Mouse (Mus musculus) hindbrain, embryonic 12.5 days (tissue): ENCODE measurements around the gene Exoc4. TPM values are rescaled to one million over a fixed set of nuclear protein-coding genes. Genes with fewer than 3 reads are reported as not detected.
A peak's percentile ranks its signal among the peaks of the same experiment; 100 is the strongest.

Experiments used
- ATAC-seq: fragments of 200-750 bp; cut with Nextera tagmentation; 2 replicates; pipeline ENCODE4 v1.8.0; 2017; ENCODE audit warnings: moderate TSS enrichment; ENCODE audit not compliant: low FRiP score
- H3K27ac ChIP-seq: fragments of 300-500 bp; sonication (generic); 2 replicates; pipeline ENCODE4 v1.5.1; 2016; ENCODE audit warnings: mild to moderate bottlenecking
- H3K27me3 ChIP-seq: fragments of 300-500 bp; sonication (generic); 2 replicates; pipeline ENCODE4 v1.6.1; 2016; ENCODE audit warnings: mild to moderate bottlenecking
- H3K36me3 ChIP-seq: fragments of 300-500 bp; sonication (generic); 2 replicates; pipeline ENCODE4 v1.6.1; 2016; ENCODE audit warnings: mild to moderate bottlenecking
- H3K4me1 ChIP-seq: fragments of 300-500 bp; sonication (generic); 2 replicates; pipeline ENCODE4 v1.6.1; 2016
- H3K4me2 ChIP-seq: fragments of 300-500 bp; sonication (generic); replicated peaks from 2 replicates; pipeline ENCODE4 v1.6.1; 2016; ENCODE audit warnings: mild to moderate bottlenecking
- H3K4me3 ChIP-seq: fragments of 300-500 bp; sonication (generic); 2 replicates; pipeline ENCODE4 v1.5.1; 2016; ENCODE audit warnings: mild to moderate bottlenecking
- H3K9ac ChIP-seq: fragments of 300-500 bp; sonication (generic); 2 replicates; pipeline ENCODE4 v1.6.1; 2016; ENCODE audit warnings: mild to moderate bottlenecking, moderate library complexity
- H3K9me3 ChIP-seq: fragments of 300-500 bp; sonication (generic); replicated peaks from 2 replicates; pipeline ENCODE4 v1.6.1; 2016; ENCODE audit warnings: mild to moderate bottlenecking
- WGBS: fragments of 180-500 bp; shearing (Covaris S2); methylation state at CpG from one replicate; pipeline ENCODE4 v1.1.7; 2016; 5-methylcytosine and 5-hydroxymethylcytosine counted together
- polyA plus RNA-seq: library from polyadenylated mRNA; unstranded; fragments of >200 nt; fragmentation: Nextera tagmentation; extraction: Ambion mirVana; gene quantifications from 2 replicates; pipeline ENCODE4 v1.2.1, GENCODE M21; 2016

Exoc4 gene
- polyA plus RNA-seq, 1 experiment from 2014 or later: 47.7 TPM

DNA sequence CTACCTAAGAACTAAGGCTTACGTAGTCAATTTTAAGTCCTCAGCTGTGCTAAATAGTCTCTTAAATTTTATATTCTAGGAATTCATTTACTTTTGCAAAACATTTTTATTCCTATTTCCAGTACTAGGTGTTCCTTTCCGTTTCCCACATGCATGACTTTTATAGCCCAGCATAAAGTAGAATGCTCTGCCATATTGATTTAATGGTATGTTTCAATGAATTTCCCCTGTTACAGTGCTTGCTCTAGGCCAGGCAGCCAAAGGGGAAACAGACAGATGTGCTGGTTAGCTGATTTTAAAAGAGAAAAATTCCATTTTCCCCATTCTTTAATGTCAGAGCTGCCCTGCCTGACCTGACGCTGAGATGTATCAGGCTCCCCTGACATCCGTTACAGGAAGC lies 359.6 kb downstream of the Exoc4 start:
- no peak for ATAC-seq
- WGBS: 81% methylated on average over 4 of the region's 4 CpGs
- no peak overlapping the region for H3K27ac ChIP-seq

DNA sequence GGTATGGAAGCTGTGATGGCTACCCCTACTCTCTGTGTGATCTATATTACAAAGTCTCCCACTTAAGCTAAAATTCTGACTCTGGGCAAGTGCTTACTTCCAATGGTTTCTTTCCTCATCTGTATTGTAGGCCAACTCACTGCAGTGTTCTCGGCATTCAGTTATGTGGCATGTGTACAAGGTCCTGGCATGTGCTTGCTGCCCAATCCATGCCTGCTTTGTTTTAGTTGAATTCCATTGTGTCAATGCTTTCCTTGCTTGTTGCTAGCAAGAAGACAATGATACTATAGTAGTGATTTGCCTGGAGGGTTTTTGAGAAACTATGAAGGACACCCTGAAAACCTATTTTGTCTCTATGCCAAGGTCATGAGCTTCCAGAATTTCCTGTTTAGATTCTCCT lies 365.1 kb downstream of the Exoc4 start:
- no peak for ATAC-seq
- Histone ChIP-seq H3K4me2 (no peak overlapping the region), H3K9ac (no peak overlapping the region), H3K4me3 (no peak overlapping the region), H3K4me1 (0 out of 2 replicates have a peak, but pooled peaks cover 3% of the 10 kb centered on the region), H3K36me3 (no peaks in the 10 kb centered on the region), H3K27ac (no peak overlapping the region), H3K9me3 (no peaks in the 10 kb centered on the region), H3K27me3 (no peaks in the 10 kb centered on the region)
- WGBS: 63% methylated on average over 1 of the region's 1 CpGs

More for the DNA sequence above, 359.6 kb downstream of the Exoc4 start:
- no peaks in the 10 kb centered on the region for H3K27me3 ChIP-seq
- H3K4me3 ChIP-seq: no peak overlapping the region
- no peaks in the 10 kb centered on the region for H3K4me1 ChIP-seq
- no peaks in the 10 kb centered on the region for H3K9me3 ChIP-seq
- H3K9ac ChIP-seq: no peak overlapping the region
- H3K36me3 ChIP-seq: no peaks in the 10 kb centered on the region
- no peak overlapping the region for H3K4me2 ChIP-seq

DNA sequence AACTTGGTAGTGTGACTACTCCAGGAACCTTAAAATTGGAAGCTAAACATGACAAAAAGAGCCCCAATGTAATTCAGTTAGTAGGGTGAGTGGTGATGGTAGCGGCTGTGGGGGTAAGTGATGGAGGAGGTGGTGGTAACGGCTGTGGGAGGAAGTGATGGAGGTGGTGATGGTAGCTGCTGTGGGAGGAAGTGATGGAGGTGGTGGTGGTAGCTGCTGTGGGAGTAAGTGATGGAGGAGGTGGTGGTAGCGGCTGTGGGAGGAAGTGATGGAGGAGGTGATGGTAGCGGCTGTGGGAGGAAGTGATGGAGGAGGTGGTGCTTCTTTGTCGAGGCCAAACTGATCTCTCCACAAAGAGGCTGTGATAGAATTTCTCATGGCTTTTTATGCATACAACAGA lies 369.7 kb downstream of the Exoc4 start:
- WGBS: 92% methylated on average over 5 of the region's 5 CpGs
- H3K4me3 ChIP-seq: no peak overlapping the region
- no peaks in the 10 kb centered on the region for H3K27me3 ChIP-seq
- H3K27ac ChIP-seq: no peak overlapping the region
- H3K9ac ChIP-seq: no peak overlapping the region
- 0 out of 2 replicates have a peak, but pooled peaks cover 3% of the 10 kb centered on the region for H3K4me1 ChIP-seq
- H3K36me3 ChIP-seq: no peaks in the 10 kb centered on the region
- no peak for ATAC-seq
- no peak overlapping the region for H3K4me2 ChIP-seq
- no peaks in the 10 kb centered on the region for H3K9me3 ChIP-seq

DNA sequence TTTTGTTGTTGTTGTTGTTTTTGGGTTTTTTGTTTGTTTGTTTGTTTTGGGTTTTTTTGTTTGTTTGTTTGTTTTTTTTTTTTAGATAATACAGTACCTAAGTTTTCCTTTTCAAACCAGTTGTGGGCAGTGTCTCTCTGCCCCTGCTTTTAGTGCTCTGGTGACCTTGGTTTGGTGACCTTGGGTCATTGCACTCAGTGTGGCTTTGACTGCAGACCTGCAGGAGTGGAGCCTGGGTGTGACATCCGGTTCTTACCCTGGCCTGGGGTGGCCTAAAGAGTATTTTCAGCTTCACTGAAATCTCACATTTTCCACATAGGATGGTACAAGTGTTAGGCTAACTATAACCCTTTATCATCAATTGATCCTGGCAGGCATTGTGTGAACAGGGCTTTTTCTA lies 371.8 kb downstream of the Exoc4 start:
- WGBS: 39% methylated on average over 1 of the region's 1 CpGs
- H3K27me3 ChIP-seq: no peaks in the 10 kb centered on the region
- H3K4me1 ChIP-seq: 0 out of 2 replicates have a peak, but pooled peaks cover 3% of the 10 kb centered on the region
- H3K27ac ChIP-seq: no peak overlapping the region
- H3K9ac ChIP-seq: no peak overlapping the region
- no peaks in the 10 kb centered on the region for H3K9me3 ChIP-seq
- H3K4me3 ChIP-seq: no peak overlapping the region
- no peak overlapping the region for H3K4me2 ChIP-seq
- H3K36me3 ChIP-seq: no peaks in the 10 kb centered on the region
- ATAC-seq: no peak

DNA sequence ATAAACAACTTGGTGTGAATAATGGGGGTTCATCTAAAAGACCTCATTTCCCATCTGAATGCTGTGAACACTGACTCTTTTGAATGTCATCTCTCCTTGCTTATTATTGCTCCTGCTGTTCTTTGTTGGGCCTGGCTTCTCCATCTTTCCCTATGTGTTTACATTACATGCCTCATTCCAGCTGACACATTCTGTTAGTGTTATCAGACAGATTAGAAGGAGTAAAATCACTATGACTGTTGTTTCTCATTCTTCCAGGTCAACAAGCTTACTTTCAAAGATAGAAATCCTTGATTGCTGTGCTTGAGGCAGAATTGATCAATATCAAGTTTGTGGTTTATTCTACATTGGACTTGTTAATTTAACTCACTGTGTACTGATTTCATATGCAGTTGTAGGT lies 377.0 kb downstream of the Exoc4 start:
- Histone ChIP-seq H3K4me2 (no peak overlapping the region), H3K4me1 (no peaks in the 10 kb centered on the region), H3K9ac (no peak overlapping the region), H3K4me3 (no peak overlapping the region), H3K36me3 (no peaks in the 10 kb centered on the region), H3K27ac (no peak overlapping the region), H3K9me3 (0 out of 2 replicates have a peak, but pooled peaks cover 4% of the 10 kb centered on the region), H3K27me3 (no peaks in the 10 kb centered on the region)
- no peak for ATAC-seq

DNA sequence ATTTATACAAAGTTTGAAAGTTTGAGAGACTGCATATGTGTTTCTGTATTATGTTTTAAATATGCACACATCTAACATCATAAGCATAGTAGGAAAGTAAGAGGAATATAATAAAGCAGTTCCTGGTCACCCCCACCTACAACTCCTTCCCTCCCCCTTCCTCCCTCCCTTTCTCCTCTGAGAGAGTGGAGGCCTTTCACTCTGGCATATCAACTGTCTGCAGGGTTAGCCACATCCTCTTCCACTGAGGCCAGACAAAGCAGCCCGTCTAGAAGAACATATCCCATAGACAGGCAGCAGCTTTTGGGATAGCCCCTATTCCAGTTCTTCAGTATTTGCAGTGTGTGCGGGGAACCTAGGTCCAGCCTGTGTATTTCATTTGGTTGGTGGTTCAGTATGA lies 382.2 kb downstream of the Exoc4 start:
- H3K27ac ChIP-seq: no peak overlapping the region
- H3K9ac ChIP-seq: no peak overlapping the region
- no peaks in the 10 kb centered on the region for H3K27me3 ChIP-seq
- 96% methylated on average over 2 of the region's 2 CpGs for WGBS
- H3K4me2 ChIP-seq: no peak overlapping the region
- no peaks in the 10 kb centered on the region for H3K4me1 ChIP-seq
- no peak overlapping the region for H3K4me3 ChIP-seq
- no peak for ATAC-seq
- H3K9me3 ChIP-seq: 0 out of 2 replicates have a peak, but pooled peaks cover 4% of the 10 kb centered on the region
- no peaks in the 10 kb centered on the region for H3K36me3 ChIP-seq

DNA sequence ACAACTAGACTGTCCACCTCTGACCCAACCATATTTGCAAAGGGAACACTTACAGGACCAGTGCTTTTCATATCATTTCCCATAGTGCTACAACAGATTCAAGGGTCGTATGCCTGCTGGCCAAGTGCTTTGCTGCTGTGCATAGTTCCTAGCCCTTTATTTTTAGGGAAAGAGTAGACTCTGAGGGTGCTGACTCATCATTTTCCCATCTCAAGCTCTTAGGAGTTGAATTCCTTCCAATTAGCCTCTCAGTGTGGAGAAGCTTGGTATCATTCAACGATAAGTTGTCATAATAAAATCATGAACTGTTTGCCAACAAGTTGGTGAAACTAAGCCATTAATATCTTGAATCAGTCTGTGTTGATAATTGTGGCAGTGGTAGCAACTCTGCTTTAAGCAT lies 388.3 kb downstream of the Exoc4 start:
- Histone ChIP-seq H3K9ac (no peak overlapping the region), H3K27ac (no peak overlapping the region), H3K4me2 (no peak overlapping the region), H3K4me3 (no peak overlapping the region), H3K9me3 (no peaks in the 10 kb centered on the region), H3K36me3 (no peaks in the 10 kb centered on the region), H3K4me1 (no peaks in the 10 kb centered on the region), H3K27me3 (no peaks in the 10 kb centered on the region)
- 81% methylated on average over 2 of the region's 2 CpGs for WGBS
- no peak for ATAC-seq

DNA sequence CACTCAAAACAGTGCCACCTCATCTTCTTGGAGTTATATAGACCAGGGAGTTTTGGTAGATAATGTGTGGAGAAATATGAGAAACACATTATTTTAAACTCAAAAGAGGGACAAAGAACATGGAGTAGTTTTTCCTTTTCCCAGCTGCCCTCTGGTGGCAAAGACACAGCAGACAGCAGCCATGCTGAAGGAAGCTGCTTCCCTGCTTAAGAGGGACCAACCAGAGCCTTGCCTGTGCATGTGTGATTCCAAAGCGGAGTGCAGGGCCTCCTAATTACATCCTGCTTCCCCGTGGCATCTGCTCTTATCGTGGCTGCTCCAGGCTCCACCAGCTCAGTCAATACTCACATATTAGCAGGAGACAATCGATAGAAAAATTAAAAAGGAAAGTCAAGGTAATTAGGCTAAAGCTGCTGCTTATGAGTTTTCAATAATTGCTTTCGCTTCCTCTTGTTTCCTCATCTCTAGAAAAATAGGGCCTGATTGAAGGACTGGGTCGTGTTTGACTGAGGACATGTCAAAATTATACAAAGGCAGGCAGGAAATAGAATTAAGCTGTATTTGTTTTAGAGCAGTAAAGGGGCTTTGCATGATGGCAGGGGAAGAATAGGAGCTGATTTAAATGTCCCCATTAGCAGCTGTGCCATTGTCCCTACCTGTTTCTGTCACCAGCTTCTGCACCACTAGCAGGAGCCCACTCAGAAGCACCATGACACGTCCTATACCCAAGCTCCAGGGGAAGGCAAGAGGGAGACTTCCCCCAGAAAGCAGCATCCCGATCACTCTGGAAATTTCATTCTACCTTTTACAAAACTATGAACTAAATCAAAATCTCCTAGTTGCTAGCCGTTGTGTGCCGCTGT lies 433.1 kb downstream of the Exoc4 start:
- no peaks in the 10 kb centered on the region for H3K36me3 ChIP-seq
- no peaks in the 10 kb centered on the region for H3K9me3 ChIP-seq
- peak overlapping the region; percentile 37 for H3K27ac ChIP-seq
- 44% methylated on average over 10 of the region's 10 CpGs for WGBS
- no peaks in the 10 kb centered on the region for H3K27me3 ChIP-seq
- H3K4me1 ChIP-seq: peaks cover 5% of the 10 kb centered on the region; the same call in 1 of the 2 replicates
- H3K4me3 ChIP-seq: no peak overlapping the region
- no peak overlapping the region for H3K4me2 ChIP-seq
- ATAC-seq: peak; percentile 76
- H3K9ac ChIP-seq: no peak overlapping the region

DNA sequence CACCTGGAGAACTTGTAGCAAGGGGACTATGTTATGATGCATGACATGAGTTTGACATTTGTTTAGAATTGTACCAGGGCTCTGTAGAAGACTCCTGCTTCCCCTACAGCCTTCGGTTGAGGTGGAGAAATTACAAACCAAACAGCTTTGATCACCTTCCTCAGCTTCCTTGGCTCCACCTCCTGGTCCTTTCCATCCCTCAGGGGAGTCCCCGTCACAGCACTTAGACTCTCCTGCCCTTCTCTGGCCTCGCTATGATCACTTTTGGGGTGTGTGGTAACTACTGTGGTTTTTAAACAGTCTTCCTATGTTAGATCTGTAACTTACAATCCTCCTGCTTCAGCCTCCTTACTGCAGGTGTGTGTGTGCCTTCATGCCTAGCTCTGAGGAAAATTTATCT lies 434.6 kb downstream of the Exoc4 start:
- no peak overlapping the region for H3K4me3 ChIP-seq
- no peak overlapping the region for H3K9ac ChIP-seq
- no peak overlapping the region for H3K4me2 ChIP-seq
- 72% methylated on average over 3 of the region's 3 CpGs for WGBS
- H3K36me3 ChIP-seq: no peaks in the 10 kb centered on the region
- H3K4me1 ChIP-seq: peaks cover 5% of the 10 kb centered on the region; the same call in 1 of the 2 replicates
- H3K27ac ChIP-seq: no peak overlapping the region
- ATAC-seq: no peak
- no peaks in the 10 kb centered on the region for H3K27me3 ChIP-seq
- H3K9me3 ChIP-seq: no peaks in the 10 kb centered on the region

DNA sequence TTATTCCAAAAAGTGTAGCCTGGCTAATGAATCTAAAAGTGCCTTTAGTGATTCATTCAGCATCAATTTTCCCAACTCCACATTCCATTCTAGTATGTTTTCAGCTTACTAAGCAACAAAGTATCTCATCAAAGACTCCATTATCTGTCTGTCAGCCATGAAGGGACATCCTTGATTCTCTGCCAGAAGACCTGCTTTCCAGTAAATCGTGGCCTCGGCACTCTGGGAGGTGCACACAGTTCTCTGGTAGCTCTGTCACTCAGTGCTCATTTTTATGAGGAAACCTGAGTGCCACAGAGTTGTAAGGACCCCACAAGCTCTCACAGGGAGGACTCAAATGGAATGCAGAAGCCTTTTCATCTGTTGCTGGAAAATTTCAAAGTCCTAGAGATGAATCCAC lies 436.4 kb downstream of the Exoc4 start:
- WGBS: 60% methylated on average over 2 of the region's 2 CpGs
- Histone ChIP-seq H3K9ac (no peak overlapping the region), H3K27ac (no peak overlapping the region), H3K4me2 (no peak overlapping the region), H3K9me3 (no peaks in the 10 kb centered on the region), H3K36me3 (no peaks in the 10 kb centered on the region), H3K4me3 (no peak overlapping the region), H3K4me1 (peaks cover 5% of the 10 kb centered on the region; the same call in 1 of the 2 replicates), H3K27me3 (no peaks in the 10 kb centered on the region)
- no peak for ATAC-seq

DNA sequence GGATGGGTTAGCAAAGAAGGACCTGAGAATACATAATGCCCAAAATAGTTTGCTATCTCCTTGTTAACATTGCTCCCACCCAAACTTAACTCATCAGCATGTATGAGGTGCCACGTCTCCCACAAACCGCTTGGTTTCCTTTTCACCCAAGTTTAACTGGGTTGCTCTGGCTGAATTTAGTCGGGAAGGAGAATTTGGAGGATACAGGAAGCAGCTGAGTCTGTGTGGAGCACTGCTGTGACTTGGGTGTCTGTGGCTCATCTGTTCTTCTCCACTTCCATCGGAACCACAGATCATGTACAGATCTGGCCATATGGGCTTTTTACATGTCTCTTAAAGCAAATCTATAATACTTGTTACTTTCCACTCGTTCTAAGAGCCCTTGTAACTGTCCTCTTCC lies 441.7 kb downstream of the Exoc4 start:
- WGBS: 94% methylated on average over 5 of the region's 5 CpGs
- no peak overlapping the region for H3K27ac ChIP-seq
- no peaks in the 10 kb centered on the region for H3K36me3 ChIP-seq
- H3K27me3 ChIP-seq: no peaks in the 10 kb centered on the region
- no peaks in the 10 kb centered on the region for H3K4me1 ChIP-seq
- no peaks in the 10 kb centered on the region for H3K9me3 ChIP-seq
- H3K4me2 ChIP-seq: no peak overlapping the region
- no peak overlapping the region for H3K4me3 ChIP-seq
- H3K9ac ChIP-seq: no peak overlapping the region
- no peak for ATAC-seq

DNA sequence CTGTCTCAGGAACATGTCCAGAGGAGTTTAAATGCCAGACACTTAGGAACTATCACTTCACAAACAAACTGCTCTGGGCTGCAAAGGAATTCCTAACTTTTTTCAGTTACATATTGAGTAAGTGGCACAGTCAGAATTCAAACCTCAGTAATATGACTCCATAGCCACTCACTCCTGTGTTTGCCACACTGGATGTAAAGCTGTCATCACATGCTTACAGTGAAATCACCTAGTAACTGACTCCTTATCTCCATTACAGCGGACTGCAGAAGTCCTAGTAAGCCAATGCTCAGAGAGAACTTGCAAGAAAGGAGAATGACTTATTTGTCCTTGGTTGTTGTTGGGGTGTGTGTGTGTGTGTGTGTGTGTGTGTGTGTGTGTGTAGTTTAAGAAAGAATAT lies 448.1 kb downstream of the Exoc4 start:
- H3K27me3 ChIP-seq: no peaks in the 10 kb centered on the region
- WGBS: 91% methylated on average over 1 of the region's 1 CpGs
- no peaks in the 10 kb centered on the region for H3K4me1 ChIP-seq
- H3K27ac ChIP-seq: no peak overlapping the region
- no peaks in the 10 kb centered on the region for H3K9me3 ChIP-seq
- H3K4me3 ChIP-seq: no peak overlapping the region
- no peak overlapping the region for H3K9ac ChIP-seq
- H3K4me2 ChIP-seq: no peak overlapping the region
- no peak for ATAC-seq
- H3K36me3 ChIP-seq: no peaks in the 10 kb centered on the region

DNA sequence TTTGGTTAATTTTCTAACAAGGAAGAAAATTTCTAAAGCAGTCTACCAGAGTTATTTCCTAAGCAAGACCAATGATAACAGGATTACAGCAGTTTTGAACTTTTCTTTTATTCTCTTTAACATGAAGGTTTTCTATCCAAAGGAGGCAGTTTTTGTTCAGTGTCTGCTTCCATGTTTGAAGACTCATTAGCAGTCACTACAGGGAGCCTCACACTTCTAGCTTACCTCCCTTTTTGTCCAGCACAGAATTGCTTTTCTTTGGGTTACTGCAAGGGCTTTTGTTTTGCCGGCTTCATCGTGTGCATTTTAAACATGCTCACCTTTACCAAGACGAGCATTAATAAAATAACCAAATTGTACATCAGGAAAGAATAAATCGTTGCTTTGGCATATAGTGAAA lies 460.0 kb downstream of the Exoc4 start:
- WGBS: 50% methylated on average over 4 of the region's 4 CpGs
- no peak overlapping the region for H3K4me3 ChIP-seq
- no peaks in the 10 kb centered on the region for H3K27me3 ChIP-seq
- H3K4me2 ChIP-seq: no peak overlapping the region
- no peaks in the 10 kb centered on the region for H3K36me3 ChIP-seq
- 0 out of 2 replicates have a peak, but pooled peaks cover 2% of the 10 kb centered on the region for H3K4me1 ChIP-seq
- H3K27ac ChIP-seq: no peak overlapping the region
- ATAC-seq: no peak
- no peak overlapping the region for H3K9ac ChIP-seq
- H3K9me3 ChIP-seq: no peaks in the 10 kb centered on the region
